Mouse (Mus musculus) kidney, postnatal 14 days (tissue): Measurements from ENCODE around the gene Prok2.

Source experiments
- DNase-seq: peaks from one replicate; pipeline ENCODE4 v3.0.0; 2022; ENCODE audit warnings: mixed read lengths

The Prok2 gene

DNA sequence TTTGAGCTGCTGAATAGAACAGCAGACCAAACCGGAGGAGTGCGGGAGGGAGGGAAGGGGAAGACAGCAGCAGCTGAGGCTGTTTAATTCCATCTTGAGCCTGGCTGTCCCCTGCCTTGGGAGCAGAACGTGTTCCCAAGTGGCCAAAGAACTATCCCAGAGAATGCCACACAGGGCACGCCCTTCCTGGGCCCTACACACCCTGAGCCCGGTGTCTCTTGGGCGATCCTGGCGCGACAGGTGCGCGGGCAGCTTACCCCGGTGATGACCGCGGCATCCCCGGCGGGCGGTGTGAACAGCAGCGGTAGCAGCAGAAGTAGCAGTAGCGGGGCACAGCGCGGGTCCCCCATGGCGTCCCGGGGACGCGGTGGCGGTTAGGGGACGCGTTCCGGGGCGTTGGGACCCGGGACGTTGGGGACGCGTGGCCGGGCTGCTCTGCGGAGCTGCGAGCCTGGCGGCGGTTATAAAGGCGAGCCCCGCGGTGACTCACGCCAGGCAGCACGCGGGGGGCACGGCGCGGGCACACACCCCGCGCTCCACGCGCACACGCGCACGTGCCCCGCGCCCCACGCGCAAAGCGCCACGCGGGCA is at the start of gene Prok2:
Gene Prok2 (minus strand): TSS at position 422 of the 591 bp plus-strand sequence.
- DNase-seq = peak; percentile 10

DNA sequence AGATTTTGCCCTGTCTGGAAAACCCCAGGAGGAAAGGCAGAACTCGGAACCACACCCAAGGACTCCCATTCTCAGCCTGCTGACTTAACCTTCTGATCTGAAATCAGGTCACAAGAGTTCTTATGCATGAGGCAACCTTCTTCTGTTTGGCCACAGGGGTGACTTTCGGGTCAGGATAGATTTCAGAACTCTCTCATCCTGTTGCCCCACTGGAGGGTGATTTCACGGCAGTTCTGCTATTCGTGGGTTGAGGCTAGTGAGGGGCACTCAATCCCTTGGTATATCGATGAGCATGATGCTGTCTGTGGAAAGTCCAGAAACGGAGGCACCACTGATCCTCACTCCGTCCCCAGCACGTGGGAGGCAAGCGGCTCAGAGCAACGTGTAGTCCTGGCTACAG is 48.5 kb upstream of the Prok2 start:
- no peak for DNase-seq

DNA sequence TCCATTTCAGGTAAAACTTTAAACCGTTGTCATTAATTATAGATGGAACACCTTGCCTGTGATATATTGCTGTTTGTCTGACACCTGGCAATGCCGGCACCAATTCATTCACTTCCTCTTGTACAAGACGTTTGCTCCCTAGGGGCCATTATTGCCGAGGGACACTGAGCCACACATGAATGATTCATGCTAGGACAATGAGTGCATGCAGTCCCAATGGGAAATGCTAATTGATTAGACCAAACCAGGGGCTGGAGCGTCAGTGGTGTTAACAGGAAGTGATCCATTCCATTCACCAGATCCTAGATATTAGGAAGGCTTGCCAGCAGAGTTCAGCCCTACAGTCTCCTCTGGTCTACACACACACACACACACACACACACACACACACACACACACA is 42.3 kb upstream of the Prok2 start:
- no peak for DNase-seq

DNA sequence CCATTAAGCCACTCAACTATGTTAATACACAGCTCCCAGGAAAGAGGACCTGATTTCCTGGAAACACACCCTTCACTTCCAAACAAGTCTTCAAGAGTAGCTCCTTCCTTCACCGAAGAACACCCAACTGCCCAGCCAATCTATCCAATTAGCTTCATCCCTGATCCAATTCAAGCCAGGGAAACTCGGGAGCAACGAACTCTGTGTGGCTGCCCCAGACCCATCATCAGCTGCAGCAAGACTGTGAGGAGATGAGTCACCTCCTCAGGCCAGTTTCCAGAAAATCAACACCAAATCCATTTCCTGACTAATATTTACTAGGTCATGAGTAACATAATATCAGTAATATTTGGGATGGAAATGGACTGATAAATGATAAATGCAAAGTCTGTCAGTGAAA is 38.7 kb upstream of the Prok2 start:
- DNase-seq = no peak

DNA sequence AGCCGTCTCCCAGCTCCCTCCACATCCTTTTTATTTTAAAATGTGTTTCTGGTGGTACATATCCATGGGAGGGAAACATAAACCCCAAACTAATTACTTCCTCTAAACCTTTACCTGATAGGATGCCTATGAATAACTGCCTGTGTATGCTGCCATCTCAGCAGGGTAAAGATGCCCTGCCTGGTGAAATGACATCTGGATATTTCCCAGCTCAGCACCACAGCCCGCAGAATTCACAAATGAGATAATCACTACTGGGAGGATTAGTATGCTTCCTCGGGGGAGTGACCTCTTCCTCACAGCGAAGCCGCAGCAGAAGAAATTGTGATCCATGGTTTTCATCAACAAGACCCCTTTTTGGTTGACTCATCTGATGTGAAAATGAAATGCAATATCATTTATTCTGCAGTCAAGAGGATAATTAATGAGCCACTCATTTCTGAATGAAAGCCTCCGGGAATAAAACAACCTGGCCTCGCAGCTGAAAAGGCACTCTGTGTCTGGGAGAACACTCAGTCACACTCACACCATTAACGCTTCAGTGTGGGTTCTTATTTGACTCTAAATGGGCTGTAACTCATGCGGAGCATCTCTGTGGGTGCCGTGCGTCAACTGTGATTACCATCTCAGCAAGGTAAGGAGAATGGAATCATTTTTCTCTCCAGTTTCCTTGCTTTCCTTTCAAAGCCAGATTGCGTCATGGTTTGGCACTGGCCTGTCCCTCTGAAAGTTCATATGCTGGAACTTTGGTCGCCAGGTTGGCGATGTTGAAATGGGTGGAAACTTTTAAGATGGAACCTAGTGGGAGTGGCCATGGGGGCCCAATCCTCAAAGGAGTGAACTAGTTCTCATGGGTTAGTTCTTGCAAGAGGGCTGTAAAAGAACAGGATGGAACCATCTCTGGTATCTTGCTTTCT is 36.1 kb upstream of the Prok2 start:
- DNase-seq = no peak

DNA sequence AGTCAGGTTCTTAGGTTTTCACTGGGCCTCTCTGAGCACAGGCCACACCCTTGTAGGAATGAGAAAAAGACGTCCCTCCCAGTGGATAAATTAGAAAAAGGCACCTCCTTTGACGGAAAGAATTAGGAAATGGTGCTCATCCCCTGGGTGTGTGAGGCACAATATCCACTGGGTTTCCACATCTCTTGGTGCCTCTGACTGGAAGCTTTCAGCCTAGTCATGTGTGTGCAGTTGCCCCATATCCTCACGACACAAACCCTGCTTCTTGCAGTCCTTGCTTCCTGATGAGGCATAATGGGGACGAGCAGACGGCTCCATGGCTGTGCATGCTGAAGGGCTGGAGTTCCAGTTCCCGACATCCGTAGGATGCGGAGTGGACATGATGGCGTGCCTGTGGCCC is 29.9 kb upstream of the Prok2 start:
- no peak for DNase-seq

DNA sequence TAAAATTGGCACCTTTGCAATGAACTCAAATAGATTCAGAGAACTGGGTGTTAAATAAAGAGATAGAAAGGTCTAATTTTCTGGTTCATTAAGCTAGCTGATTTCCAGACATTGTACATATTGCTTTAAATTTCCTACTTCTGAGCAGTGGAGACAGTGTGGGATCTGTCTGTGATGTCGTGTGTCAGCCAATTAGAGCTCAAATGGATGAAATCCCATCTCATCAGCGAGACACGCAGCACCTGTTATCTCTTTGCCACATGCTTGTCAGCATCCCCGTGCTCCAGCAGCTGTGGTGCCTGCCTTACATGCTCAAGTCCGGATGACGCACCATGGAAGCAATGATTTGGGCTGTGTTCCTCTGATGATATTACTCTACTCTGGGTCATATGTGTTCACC is 25.1 kb upstream of the Prok2 start:
- no peak for DNase-seq

DNA sequence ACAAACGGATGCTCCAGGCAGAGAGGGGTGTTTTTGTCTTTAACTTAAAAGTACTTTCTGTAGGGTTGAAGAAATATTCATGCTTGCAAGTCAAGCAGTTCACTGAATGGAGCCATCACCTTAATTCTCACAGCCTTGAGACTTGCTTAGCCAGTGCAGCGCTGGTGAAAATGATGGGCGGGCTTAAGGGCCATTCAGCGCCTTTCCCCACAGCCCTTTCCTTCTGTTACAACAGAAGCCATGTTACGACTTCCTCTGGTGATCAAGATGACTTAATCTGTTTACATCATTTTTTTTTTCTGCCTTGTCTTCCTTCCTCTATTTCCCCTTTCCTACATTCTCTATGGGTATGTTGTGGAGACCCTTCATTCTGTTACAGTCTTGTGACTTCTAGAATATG is 20.1 kb upstream of the Prok2 start:
- no peak for DNase-seq

DNA sequence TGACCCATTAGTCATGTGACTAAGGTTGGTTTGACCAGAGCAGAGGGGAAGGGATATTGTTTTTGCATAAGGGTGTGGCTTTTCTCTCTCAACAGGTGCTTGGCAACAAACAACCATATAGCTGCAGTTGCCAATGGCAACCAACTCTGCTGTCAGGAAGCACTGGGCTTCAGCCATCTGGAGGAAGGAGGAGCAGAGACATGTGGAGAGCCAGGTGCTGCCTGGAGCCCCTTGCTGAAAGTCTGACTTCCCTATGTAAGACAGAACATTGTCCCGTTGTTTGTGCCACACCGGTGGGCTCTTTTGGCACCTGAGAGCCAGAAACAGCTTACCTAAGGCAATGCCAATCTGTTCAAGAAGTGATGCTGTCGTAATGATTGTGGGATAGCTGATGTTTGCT is 16.7 kb upstream of the Prok2 start:
- no peak for DNase-seq

DNA sequence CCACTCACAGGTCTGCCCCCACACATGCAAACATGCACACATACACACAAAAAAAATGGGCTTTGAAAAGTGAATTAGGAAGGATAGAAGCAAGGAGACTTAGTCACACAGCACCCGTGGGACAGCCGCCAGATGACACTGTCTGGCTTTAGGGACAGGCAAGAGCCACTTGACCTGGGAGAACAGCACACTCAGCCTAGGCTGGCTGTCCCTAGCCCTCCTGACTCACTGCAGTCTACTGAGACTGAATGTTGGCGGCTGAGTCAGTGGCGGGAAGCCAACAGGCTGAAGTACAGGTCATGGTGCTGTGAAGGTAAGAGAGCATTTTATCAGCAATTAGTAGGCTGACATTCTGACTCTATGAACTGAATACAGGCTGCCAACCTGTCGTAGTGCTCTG is 8.5 kb upstream of the Prok2 start:
- peak; percentile 12 for DNase-seq

DNA sequence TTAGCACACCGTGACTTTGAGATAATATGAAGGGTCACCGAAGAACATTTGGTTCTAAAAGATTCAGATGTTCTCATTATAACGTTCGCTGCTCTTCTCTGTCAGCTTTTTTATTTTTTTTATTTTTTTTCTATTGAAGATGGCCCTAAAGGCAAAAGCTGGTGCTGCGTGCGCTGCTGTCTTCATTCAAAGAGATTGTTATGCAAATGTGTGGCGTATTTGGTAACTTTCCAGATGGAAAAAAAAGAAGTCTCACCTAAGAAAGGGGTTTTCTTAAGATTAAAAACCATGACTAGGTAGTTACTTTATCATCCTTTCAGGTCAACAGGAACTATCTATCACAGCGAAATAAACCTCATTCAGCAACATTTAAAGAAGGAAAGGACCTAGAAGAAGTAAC is 6.5 kb upstream of the Prok2 start:
- DNase-seq = no peak

DNA sequence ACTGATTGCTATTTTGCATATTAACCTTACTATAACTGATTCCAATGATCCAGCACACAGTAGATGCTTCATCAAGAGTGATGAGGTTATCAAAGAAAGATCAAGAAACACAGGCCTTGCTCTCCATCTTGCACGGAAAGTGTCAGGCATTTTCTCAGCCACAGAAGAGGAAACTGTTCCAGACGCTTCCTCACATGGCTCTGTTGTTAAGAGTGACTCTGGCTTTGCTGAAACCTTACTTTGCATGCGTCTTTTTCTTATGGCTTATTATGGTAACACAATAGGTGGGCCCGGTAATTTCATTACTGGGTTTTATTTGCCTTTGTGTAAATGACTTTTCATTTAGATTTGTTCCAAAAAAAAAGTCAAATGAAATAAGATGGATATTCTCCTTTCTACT is 5.7 kb upstream of the Prok2 start:
- DNase-seq = no peak

DNA sequence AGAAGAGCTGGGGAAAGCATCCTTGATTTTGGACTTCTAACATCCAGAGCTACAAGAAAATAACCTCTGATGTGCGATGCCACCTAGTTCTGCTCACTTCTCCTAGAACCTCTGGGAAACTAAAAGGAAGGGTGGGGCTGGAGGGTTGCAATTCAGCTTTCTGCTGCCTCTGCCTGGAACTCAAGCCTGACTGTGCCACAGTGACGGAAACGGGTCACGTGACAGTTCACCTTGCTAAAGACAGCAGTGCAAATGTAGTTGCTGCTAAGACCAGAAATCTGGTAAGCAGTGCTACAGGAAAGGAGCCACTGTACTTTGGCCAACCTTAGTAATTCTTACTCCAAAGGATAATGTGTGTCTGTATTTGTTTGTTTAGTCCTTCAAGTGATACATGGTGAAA is 3.7 kb upstream of the Prok2 start:
- no peak for DNase-seq

DNA sequence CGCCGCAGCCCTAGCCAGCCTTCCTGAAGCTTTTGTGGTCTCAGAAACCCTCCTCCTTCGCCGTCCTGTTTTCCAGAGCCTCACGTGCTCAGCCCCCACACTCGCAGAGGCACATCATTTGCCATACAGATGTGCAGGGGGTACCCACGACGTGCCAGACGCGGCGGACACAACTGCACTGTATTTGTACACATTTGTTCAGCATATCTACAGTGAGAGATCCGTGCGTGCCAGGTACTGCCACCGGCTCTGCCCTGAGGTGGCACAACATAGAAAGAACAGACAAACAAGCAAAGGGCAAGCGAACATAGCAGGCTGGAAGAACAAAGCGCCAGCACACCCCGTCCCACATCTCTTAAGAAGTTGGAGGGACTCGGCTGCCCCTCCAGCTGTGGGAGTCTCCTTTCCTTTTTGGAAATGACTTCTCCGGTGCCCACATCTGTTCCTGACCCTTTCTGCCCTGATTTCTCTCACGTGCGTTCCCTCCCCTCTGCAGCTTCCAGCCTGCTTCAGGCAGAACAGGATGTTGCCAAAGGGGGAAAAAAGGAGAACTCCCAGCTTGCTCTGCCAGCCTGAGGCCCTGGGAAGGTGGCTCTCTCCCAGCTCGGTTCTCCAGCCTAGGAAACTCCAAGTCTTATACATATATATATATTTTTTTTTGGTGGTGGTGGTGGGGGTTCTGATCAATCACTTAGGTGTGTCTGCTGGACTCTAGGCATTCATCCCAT is 548 bp upstream of the Prok2 start:
- peak; percentile 2 for DNase-seq

DNA sequence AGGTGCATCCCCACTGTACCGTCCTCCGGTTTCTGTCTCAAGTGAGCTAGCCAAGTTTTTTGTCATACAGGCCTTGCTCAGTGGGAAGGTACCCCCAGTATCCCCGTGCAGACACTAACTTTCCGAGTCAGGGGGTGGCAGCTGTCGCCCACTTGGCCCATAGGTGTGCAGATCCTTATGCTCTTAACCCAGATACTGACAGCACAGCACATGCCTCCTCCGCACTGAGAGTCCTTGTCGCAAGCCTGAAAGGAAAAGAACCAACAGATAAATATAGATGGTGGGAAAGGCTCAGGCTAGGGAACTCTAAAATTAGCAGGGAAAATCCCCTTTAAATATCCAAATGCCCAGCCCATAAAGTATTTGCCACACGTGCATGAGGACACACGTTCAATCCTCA is 3.8 kb downstream of the Prok2 start:
- DNase-seq = no peak

DNA sequence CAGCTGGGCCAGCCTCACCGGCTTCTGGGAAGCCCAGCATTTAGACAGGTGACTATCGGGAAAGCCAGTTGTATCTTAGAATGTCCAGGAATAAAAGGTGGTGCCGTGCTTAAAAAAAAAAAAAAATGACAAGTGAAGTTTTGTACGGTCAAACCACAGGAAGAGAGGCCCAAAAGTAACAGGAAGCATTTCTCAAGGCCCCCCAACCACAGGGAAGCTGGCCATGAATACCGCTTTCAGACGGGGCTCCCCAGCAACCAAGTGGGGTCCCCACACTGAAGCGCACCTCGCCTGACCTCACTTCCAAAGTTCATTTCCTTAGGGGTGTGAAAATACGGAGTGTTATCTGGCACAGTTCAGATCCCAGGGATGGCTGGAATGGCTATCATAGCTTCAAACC is 5.2 kb downstream of the Prok2 start:
- DNase-seq = no peak

DNA sequence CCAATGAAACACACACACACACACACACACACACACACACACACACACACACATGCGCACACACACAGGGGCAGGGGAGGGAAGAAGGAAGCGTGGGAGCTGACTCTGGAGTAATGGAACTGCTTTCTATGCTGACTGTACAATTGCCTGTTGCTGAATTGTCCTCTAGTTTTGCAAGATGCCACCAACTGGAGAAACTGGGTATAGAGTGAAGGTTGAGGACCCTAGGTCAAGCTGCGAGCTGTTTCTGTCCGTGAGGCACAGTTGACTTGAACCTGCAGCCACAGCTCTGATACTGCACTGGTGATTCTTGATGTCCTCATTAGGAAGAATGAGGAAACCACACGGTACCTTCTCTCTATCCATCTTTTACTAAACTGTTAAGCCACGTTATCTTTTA is 10.3 kb downstream of the Prok2 start:
- no peak for DNase-seq

DNA sequence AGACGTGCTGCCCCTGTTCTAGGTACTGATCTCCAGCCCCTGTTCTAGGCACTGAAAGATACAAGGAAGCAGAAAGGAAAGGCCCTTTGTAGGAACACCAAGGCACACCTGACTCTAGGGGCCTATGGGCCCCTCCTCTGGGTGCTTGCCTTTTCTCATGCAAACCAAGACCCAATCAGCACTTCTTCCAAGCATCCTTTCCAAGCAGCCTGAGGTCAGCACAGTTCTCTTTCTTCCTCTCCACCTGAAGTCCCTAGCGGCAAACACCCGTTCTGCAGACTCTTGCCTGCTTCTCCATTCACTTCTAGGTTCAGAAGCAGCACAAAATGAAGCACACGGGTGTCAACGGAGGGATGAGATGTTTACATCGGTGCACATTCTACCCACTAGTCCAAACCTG is 11.0 kb downstream of the Prok2 start:
- DNase-seq = no peak

DNA sequence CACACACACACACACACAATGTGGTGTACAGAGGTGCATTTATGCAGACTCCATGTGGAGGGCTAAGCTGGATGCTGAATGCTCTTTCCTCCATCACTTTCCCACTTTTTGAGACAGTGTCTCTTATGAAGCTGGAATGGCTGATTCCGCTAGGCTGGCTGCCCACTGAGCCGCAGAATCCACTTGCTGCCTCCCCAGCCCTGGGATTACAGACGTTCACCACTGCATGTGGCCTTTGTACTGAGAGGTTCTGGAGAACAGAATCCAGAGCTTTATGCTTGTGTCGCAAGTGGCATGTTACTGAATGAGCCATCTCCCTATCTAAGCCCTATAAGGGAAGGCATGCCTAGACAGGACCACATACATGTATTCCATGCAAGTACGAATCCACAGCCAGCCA is 12.9 kb downstream of the Prok2 start:
- no peak for DNase-seq

DNA sequence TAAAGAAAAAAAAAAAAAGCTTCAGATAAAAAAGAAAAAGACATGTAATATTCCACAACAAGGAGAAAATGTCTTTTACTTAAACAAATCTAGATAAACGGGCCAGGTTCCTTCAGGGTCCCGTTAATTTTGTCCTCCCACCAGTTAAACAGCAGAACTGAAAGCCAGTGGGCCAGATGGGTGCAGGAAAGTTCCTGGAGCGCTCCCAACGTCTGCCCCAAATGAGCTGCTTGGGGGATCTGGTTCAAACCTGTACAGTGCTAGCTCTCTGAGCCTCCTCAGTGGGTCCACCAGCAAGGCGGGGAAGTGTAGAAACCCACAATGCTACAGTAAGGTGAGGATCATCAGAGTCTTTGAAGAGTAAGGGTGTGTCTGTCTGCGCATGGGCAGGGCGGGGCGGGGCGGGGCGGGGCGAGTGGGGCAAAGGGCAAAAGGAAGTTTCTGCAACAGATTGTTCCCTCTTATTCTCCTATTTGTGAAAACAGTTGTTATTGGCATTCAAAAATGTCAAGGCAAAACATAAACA is 14.6 kb downstream of the Prok2 start:
- no peak for DNase-seq

DNA sequence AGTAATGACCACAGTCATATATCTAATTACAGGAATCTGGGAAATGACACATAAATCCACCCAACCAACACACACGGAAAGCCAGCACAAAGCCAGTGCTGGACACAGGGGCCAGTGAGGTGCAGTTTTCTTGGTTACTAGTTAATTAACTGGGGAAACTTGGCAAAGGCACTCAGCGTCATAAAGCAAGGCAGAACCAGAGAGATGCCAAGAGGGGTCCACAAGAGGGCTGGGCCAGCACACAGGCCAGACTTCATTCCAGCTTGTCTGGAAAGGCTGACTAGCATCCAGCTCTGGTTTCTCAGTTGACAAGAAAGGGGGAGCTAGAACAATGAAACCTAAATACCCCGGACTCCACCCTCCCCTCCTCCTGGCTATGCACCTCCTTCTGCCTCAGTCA is 25.7 kb downstream of the Prok2 start:
- DNase-seq = peak; percentile 31

DNA sequence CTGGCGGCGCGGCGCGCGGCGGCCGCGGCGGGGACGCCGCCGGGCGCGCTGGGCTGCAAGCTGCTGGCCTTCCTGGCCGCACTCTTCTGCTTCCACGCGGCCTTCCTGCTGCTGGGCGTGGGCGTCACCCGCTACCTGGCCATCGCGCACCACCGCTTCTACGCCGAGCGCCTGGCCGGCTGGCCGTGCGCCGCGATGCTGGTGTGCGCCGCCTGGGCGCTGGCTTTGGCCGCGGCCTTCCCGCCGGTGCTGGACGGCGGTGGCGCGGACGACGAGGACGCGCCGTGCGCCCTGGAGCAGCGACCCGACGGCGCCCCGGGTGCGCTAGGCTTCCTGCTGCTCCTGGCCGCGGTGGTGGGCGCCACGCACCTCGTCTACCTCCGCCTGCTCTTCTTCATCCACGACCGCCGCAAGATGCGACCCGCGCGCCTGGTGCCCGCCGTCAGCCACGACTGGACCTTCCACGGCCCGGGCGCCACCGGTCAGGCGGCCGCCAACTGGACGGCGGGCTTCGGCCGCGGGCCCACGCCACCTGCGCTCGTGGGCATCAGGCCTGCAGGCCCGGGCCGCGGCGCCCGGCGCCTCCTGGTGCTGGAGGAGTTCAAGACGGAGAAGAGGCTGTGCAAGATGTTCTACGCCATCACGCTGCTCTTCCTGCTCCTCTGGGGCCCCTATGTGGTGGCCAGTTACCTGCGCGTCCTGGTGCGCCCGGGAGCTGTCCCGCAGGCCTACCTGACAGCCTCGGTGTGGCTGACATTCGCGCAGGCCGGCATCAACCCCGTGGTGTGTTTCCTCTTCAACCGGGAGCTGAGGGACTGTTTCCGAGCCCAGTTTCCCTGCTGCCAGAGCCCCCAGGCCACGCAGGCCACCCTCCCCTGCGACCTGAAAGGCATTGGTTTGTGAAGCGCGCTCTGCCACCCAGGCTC is 33.0 kb downstream of the Prok2 start:
- DNase-seq = peak; percentile 21
